Mouse (Mus musculus): ENCODE results near the gene Retreg1. TPM values are rescaled to one million over a fixed set of nuclear protein-coding genes. Genes with fewer than 3 reads are reported as not detected.

Gene Retreg1
- polyA plus RNA-seq, 1 experiment from 2014 or later: 56.5 TPM

GRCm38 (mm10) chr15:25902931-25903615 is 60.1 kb downstream of the Retreg1 start:
- Histone ChIP-seq H3K27me3 (replicated peaks) (no peaks in the 10 kb centered on the region), H3K27ac (ENCODE audit: poor library complexity, severe bottlenecking) (no peak overlapping the region), H3K36me3 (no peaks in the 10 kb centered on the region), H3K4me2 (no peak overlapping the region), H3K4me1 (replicated peaks) (peaks cover 16% of the 10 kb centered on the region; the same call in 1 of the 2 replicates), H3K9ac (no peak overlapping the region), H3K9me3 (replicated peaks) (no peaks in the 10 kb centered on the region), H3K4me3 (no peak overlapping the region)
- no peak for ATAC-seq (ENCODE audit: insufficient number of reproducible peaks, low FRiP score)
- 82% methylated on average over 15 of the region's 15 CpGs for WGBS

GRCm38 (mm10) chr15:25904435-25905021 is 61.5 kb downstream of the Retreg1 start:
- no peak for ATAC-seq (ENCODE audit: insufficient number of reproducible peaks, low FRiP score)
- Histone ChIP-seq H3K4me1 (replicated peaks) (peaks cover 10% of the 10 kb centered on the region; the same call in 1 of the 2 replicates), H3K27me3 (replicated peaks) (no peaks in the 10 kb centered on the region), H3K9me3 (replicated peaks) (no peaks in the 10 kb centered on the region), H3K36me3 (no peaks in the 10 kb centered on the region), H3K4me2 (no peak overlapping the region; the same call in 1 of the 2 replicates), H3K9ac (no peak overlapping the region), H3K4me3 (no peak overlapping the region), H3K27ac (ENCODE audit: poor library complexity, severe bottlenecking) (no peak overlapping the region)
- 66% methylated on average over 14 of the region's 14 CpGs for WGBS

- H3K4me3 ChIP-seq: no peak overlapping the region
- ATAC-seq (ENCODE audit: insufficient number of reproducible peaks, low FRiP score): peak; percentile 34; the same call in 1 of the 2 replicates
- peak overlapping the region; percentile 7 for H3K4me2 ChIP-seq
- no peak overlapping the region for H3K9ac ChIP-seq
- no peaks in the 10 kb centered on the region for H3K36me3 ChIP-seq
- peak overlapping the region; percentile 80 for H3K27ac ChIP-seq (ENCODE audit: poor library complexity, severe bottlenecking)
- peaks cover 42% of the 10 kb centered on the region for H3K4me1 ChIP-seq (replicated peaks)
- 43% methylated on average over 11 of the region's 11 CpGs for WGBS
- H3K9me3 ChIP-seq (replicated peaks): no peaks in the 10 kb centered on the region
- H3K27me3 ChIP-seq (replicated peaks): no peaks in the 10 kb centered on the region
These were observed 67.0 kb downstream of the Retreg1 start for GRCm38 (mm10) chr15:25909783-25910494.

GRCm38 (mm10) chr15:25910495-25910865 is 67.5 kb downstream of the Retreg1 start:
- peak overlapping the region; percentile 7 for H3K4me2 ChIP-seq
- 13% methylated on average over 1 of the region's 1 CpGs for WGBS

GRCm38 (mm10) chr15:25910924-25911323 is 67.9 kb downstream of the Retreg1 start:
- Histone ChIP-seq H3K27me3 (replicated peaks) (no peaks in the 10 kb centered on the region), H3K9ac (no peak overlapping the region), H3K36me3 (no peaks in the 10 kb centered on the region), H3K4me3 (no peak overlapping the region), H3K9me3 (replicated peaks) (no peaks in the 10 kb centered on the region), H3K27ac (ENCODE audit: poor library complexity, severe bottlenecking) (peak overlapping the region; percentile 80), H3K4me2 (0 out of 2 replicates have a peak overlapping the region, but pooled peaks have one; percentile 7), H3K4me1 (replicated peaks) (peaks cover 52% of the 10 kb centered on the region)
- no peak for ATAC-seq (ENCODE audit: insufficient number of reproducible peaks, low FRiP score)
- 38% methylated on average over 1 of the region's 1 CpGs for WGBS

More at GRCm38 (mm10) chr15:25910495-25910865, 67.5 kb downstream of the Retreg1 start:
- Histone ChIP-seq H3K9ac (no peak overlapping the region), H3K9me3 (replicated peaks) (no peaks in the 10 kb centered on the region), H3K27me3 (replicated peaks) (no peaks in the 10 kb centered on the region), H3K27ac (ENCODE audit: poor library complexity, severe bottlenecking) (peak overlapping the region; percentile 80), H3K36me3 (no peaks in the 10 kb centered on the region), H3K4me1 (replicated peaks) (peaks cover 47% of the 10 kb centered on the region), H3K4me3 (no peak overlapping the region)
- ATAC-seq (ENCODE audit: insufficient number of reproducible peaks, low FRiP score): no peak

- peaks cover 58% of the 10 kb centered on the region for H3K4me1 ChIP-seq (replicated peaks)
- H3K4me3 ChIP-seq: no peak overlapping the region
- no peak overlapping the region for H3K27ac ChIP-seq (ENCODE audit: poor library complexity, severe bottlenecking)
- no peaks in the 10 kb centered on the region for H3K36me3 ChIP-seq
- ATAC-seq (ENCODE audit: insufficient number of reproducible peaks, low FRiP score): no peak
- no peak overlapping the region for H3K9ac ChIP-seq
- whole genome bisulfite sequencing: 76% methylated on average over 7 of the region's 7 CpGs
- no peaks in the 10 kb centered on the region for H3K27me3 ChIP-seq (replicated peaks)
- no peaks in the 10 kb centered on the region for H3K9me3 ChIP-seq (replicated peaks)
- H3K4me2 ChIP-seq: no peak overlapping the region
These were observed 69.9 kb downstream of the Retreg1 start for GRCm38 (mm10) chr15:25912911-25913310.

GRCm38 (mm10) chr15:25913659-25914058 is 70.7 kb downstream of the Retreg1 start:
- H3K36me3 ChIP-seq: no peaks in the 10 kb centered on the region
- peaks cover 65% of the 10 kb centered on the region for H3K4me1 ChIP-seq (replicated peaks)
- no peak overlapping the region for H3K9ac ChIP-seq
- no peak for ATAC-seq (ENCODE audit: insufficient number of reproducible peaks, low FRiP score)
- no peak overlapping the region for H3K4me2 ChIP-seq
- no peaks in the 10 kb centered on the region for H3K9me3 ChIP-seq (replicated peaks)
- H3K4me3 ChIP-seq: no peak overlapping the region
- WGBS: 73% methylated on average over 9 of the region's 9 CpGs
- no peaks in the 10 kb centered on the region for H3K27me3 ChIP-seq (replicated peaks)
- peak overlapping the region; percentile 26; the same call in 1 of the 2 replicates for H3K27ac ChIP-seq (ENCODE audit: poor library complexity, severe bottlenecking)

GRCm38 (mm10) chr15:25914160-25914559 is 71.2 kb downstream of the Retreg1 start:
- no peak overlapping the region for H3K4me2 ChIP-seq
- H3K9me3 ChIP-seq (replicated peaks): no peaks in the 10 kb centered on the region
- ATAC-seq (ENCODE audit: insufficient number of reproducible peaks, low FRiP score): no peak
- no peaks in the 10 kb centered on the region for H3K27me3 ChIP-seq (replicated peaks)
- H3K9ac ChIP-seq: no peak overlapping the region
- H3K27ac ChIP-seq (ENCODE audit: poor library complexity, severe bottlenecking): peak overlapping the region; percentile 26
- H3K36me3 ChIP-seq: no peaks in the 10 kb centered on the region
- H3K4me3 ChIP-seq: no peak overlapping the region
- H3K4me1 ChIP-seq (replicated peaks): peaks cover 70% of the 10 kb centered on the region
- 56% methylated on average over 4 of the region's 4 CpGs for WGBS

- Histone ChIP-seq H3K9ac (no peak overlapping the region), H3K27me3 (replicated peaks) (no peaks in the 10 kb centered on the region), H3K4me2 (peak overlapping the region; percentile 14; the same call in 1 of the 2 replicates), H3K27ac (ENCODE audit: poor library complexity, severe bottlenecking) (peak overlapping the region; percentile 76), H3K9me3 (replicated peaks) (no peaks in the 10 kb centered on the region), H3K36me3 (no peaks in the 10 kb centered on the region), H3K4me3 (no peak overlapping the region), H3K4me1 (replicated peaks) (peaks cover 76% of the 10 kb centered on the region)
- WGBS: 17% methylated on average over 10 of the region's 10 CpGs
- ATAC-seq (ENCODE audit: insufficient number of reproducible peaks, low FRiP score): no peak
These were observed 72.0 kb downstream of the Retreg1 start for GRCm38 (mm10) chr15:25915013-25915412.

GRCm38 (mm10) chr15:25915574-25916205 is 72.7 kb downstream of the Retreg1 start:
- Histone ChIP-seq H3K9me3 (replicated peaks) (no peaks in the 10 kb centered on the region), H3K4me3 (no peak overlapping the region), H3K36me3 (no peaks in the 10 kb centered on the region), H3K27me3 (replicated peaks) (no peaks in the 10 kb centered on the region), H3K4me1 (replicated peaks) (peaks cover 75% of the 10 kb centered on the region), H3K4me2 (peak overlapping the region; percentile 14; the same call in 1 of the 2 replicates), H3K9ac (no peak overlapping the region; the same call in 1 of the 2 replicates), H3K27ac (ENCODE audit: poor library complexity, severe bottlenecking) (peak overlapping the region; percentile 76)
- WGBS: 40% methylated on average over 11 of the region's 11 CpGs
- ATAC-seq (ENCODE audit: insufficient number of reproducible peaks, low FRiP score): no peak

GRCm38 (mm10) chr15:25916252-25916651 is 73.3 kb downstream of the Retreg1 start:
- no peaks in the 10 kb centered on the region for H3K9me3 ChIP-seq (replicated peaks)
- no peak for ATAC-seq (ENCODE audit: insufficient number of reproducible peaks, low FRiP score)
- 68% methylated on average over 2 of the region's 2 CpGs for WGBS
- H3K36me3 ChIP-seq: no peaks in the 10 kb centered on the region
- no peak overlapping the region for H3K9ac ChIP-seq
- H3K27me3 ChIP-seq (replicated peaks): no peaks in the 10 kb centered on the region
- H3K4me3 ChIP-seq: no peak overlapping the region
- peaks cover 75% of the 10 kb centered on the region for H3K4me1 ChIP-seq (replicated peaks)
- H3K4me2 ChIP-seq: no peak overlapping the region
- peak overlapping the region; percentile 76 for H3K27ac ChIP-seq (ENCODE audit: poor library complexity, severe bottlenecking)
